Mouse (Mus musculus): Measurements from ENCODE around the gene Slc25a42. TPM values are rescaled to one million over a fixed set of nuclear protein-coding genes. Genes with fewer than 3 reads are reported as not detected.

Slc25a42 gene
- polyA plus RNA-seq, 3 experiments from 2014 or later = 5.1 to 15.7 (median 11.2) TPM

- no peak for ATAC-seq
Measured at GRCm38 (mm10) chr8:70214411-70214810, 2.3 kb upstream of the Slc25a42 start.

DNA sequence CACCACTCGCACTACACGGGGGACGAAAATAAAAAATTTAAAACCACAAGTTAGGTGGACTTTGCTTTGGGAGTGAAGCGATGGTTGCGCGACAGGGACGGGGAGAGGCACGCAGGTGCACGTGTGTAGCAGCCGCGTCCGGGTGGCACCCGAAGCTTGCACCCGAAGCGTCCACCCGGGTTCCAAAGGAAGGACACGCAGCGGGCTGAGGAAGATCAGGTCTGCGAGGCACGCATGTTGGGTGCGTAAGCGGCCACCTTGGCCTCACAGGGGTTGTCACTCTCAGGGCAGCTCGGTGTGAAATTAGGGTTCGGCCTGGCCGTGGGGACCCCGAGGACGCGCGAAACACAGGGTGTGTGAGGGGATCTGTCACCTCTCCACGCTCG, 386 bp downstream of the Slc25a42 start:
- ATAC-seq = no peak

DNA sequence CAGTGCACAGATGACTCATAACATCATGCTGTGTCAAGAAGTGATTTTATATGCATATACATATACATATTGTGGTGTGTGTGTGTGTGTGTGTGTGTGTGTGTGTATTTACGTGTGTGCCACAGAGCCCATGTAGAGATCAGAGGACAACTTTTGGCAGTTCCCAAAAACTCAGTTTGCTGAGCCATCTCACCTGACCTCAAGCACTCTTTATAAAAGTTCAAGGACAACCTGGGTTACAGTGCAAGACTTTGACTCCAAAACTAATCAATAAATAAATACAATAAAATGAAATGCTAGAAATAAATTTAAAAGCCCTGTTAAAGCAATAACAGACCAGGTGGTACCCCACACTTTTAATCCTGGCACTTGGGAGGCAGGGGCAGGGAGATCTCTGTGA, 830 bp downstream of the Slc25a42 start:
- ATAC-seq = no peak

GRCm38 (mm10) chr8:70210538-70210937, 1.6 kb downstream of the Slc25a42 start:
- no peak for ATAC-seq

GRCm38 (mm10) chr8:70208130-70208529, 4.0 kb downstream of the Slc25a42 start:
- ATAC-seq = no peak

- ATAC-seq = no peak
Measured at GRCm38 (mm10) chr8:70204757-70205156, 7.3 kb downstream of the Slc25a42 start.

DNA sequence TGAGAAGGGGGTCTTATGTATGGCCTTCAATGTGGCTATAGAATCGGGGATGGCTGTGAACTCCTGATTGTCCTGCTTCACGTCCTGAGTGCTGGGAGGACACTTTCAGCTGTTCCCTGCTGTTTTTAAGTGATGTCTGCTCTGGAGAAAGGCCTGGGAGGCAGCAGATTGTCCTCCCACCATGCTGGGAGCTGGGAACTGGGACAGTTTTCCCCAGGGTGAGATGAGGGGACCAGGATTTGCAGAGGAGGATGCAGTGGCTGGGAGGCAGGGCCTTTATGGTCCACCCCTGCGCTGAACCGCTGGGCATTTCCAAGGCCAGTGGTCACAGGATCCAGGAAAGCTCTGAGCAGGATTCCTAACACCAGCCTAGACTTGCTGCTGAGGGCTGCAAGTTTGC, 9.0 kb downstream of the Slc25a42 start:
- ATAC-seq = no peak

DNA sequence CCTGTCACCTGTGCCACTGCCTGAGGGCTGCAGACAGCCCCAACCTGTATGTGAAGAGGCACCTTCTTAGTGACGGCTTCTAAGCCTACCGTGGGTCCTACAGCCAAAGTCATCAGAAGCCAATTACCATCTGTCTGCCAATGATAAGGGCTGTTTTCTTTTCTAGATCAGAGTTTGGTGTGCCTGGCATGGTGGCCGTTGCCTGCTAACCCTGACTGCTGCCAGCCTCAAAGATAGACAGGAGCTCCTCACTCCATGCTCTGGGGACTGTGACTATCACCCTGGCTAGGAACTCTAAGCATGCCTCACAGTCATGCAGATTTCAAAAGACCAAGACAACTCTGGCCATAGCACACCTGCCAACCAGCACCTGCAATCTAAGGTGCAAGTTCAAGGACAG, 10.7 kb downstream of the Slc25a42 start:
- no peak for ATAC-seq

DNA sequence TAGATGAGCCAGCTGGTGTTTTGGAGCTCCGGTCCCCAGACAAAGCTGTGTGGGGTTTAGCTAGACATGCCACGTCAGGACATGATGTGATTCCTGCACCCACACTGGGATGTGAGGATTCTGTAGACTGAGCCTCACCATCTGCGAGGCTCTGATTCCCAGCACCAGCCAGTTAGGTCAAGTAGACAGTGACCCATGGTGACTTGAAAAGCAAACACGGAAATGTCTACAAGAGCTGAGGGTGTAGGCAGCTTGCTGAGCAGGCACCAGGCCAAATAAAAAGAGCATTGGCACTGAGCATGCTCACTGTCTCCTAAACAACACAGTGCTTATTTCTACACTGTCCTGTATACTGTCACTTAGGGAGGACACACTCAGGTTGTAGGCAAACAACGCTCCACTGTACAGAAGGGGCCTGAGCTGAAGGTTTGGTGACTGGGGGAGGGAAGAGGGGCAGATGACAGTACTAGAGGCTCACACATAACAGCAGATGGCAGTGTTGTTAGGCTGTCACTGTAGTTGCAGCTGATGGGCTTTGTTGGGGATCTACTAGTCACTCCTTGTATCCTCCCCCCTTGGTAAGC, 11.9 kb downstream of the Slc25a42 start:
- ATAC-seq = no peak

- no peak for ATAC-seq
Measured at GRCm38 (mm10) chr8:70197603-70198002, 14.5 kb downstream of the Slc25a42 start.

DNA sequence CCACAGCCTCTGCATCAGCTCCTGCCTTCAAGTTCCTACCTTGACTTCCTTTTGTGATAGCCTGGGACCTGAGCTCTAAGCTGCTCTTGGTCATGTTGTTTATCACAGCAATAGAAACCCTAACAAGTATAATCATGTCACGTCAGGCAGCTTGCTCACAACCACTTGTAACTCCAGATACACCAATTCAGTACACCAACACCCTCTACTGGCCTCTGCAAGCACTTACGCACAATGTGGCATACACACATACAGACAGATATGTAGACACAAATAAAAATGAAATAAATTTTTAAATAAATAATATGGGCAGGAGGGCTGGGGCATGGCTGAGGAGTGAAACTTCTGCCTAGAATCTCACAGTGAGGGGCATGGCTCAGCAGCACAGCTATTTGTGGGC, 16.3 kb downstream of the Slc25a42 start:
- ATAC-seq = no peak

DNA sequence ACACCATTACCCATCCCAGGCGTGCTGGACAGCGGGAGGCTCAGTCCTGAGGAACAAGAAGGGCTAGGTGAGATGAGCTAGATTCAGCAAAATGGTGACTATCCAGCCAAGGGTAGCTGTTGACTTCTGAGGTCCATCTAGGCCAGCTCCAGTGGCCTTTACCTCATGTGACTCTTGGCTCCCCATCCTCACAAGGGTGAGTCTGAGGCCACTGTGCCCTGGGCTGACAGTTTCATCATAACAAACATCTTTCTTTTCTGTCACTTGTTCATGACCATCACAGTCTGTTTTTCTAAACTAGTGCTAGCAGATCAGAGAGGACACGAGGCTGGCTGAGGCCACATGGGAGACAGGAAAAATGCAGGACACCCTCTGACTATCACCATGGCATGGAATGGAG, 17.9 kb downstream of the Slc25a42 start:
- ATAC-seq = no peak

DNA sequence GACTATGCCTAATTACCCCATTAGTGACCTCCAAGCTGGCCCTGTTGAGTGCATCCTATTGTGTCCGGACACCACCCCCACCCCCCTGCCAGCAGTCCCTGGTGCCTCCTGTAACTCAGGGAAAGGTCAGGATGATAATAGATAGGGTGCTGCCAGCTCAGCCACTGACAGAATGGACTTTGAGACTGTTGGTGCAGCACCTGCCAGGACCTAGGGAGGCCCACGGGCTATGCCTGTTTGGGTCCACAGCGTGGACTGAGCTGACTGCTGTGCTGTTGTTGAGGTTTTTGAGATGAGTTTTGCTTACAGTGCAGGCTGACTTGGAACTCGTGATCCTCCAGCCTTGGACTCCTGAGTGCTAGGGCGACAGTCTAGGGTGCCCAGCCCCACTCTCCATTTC, 18.9 kb downstream of the Slc25a42 start:
- no peak for ATAC-seq

GRCm38 (mm10) chr8:70188707-70189106, 23.4 kb downstream of the Slc25a42 start:
- ATAC-seq = no peak

GRCm38 (mm10) chr8:70183194-70183593, 28.9 kb downstream of the Slc25a42 start:
- no peak for ATAC-seq

GRCm38 (mm10) chr8:70181903-70182252, 30.2 kb downstream of the Slc25a42 start:
- no peak for ATAC-seq

GRCm38 (mm10) chr8:70181212-70181902, 30.7 kb downstream of the Slc25a42 start:
- no peak for ATAC-seq

DNA sequence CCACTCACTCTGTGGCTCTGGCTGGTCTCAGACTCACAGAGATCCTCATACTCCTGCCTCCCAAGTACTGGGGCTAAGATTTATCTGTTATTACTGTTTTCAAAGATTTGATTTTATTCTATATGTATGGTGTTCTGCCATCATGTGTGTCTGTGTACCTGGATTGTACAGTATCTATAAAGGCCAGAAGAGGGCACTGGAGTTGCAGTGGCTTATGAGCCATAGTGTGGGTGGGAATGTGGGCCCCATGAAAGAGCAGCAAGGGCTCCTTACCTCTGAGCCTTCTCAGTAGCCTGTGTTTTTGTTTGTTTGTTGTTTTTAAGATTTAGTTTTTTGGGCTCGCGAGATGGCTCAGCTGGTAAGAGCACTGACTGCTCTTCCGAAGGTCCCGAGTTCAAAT, 33.0 kb downstream of the Slc25a42 start:
- ATAC-seq = peak; percentile 48

DNA sequence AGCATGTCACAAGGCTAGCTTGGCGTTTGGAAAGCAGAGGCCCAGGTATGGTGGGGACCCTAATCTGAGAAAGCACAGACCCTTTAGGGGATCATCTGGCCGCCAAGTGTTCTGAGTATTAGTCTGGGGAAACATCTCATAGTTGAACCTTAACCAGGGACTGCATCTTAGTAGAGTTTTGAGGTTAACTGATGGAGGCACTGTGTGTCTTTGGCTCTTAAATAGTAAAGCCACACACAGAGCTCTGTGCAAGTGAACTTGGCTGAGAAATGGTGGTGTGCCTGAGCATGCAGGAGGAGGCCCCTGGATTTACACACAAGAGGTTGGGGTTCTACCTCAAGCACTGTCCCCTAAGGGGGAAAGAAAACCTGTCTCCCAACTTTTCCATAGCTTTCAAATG, 33.9 kb downstream of the Slc25a42 start:
- no peak for ATAC-seq

DNA sequence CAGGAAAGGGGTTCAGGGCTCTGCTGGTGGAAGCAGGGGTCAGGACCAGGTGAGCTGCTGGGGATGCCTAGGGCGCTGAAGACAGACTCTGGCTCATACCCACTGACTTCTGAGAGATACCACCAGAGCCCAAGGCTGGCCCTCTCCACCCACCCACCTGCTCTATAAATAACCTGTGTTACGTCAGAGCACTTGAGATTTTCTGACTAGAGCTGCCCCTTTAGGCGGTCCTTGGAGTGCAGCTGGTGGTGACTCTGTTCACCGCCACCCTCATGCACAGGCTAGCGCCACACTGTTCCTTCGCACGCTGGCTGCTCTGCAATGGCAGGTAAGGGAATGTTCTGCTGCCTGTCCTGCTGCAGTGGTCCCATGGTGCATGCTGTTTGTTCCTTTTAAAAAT, 38.0 kb downstream of the Slc25a42 start:
- ATAC-seq = no peak

DNA sequence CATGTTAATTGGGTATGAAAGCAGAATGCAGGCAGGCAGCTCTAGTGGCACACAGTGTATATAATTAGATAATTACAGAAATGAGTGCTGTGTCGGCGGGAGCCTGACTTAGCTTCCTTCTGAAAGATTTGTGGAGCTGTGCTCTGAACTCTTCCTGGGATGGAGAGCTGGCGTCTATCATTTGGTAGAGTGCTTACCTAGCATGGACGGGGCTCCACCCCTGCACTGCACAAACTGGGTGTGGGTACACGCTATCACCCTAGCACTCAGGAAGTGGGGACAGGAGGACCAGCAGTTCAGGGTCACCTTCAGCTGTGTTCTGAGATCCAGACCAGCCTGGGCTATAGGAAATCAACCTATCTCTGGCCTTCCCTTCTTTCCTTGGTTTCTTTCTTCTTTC, 38.8 kb downstream of the Slc25a42 start:
- ATAC-seq = no peak

GRCm38 (mm10) chr8:70172043-70172681, 39.9 kb downstream of the Slc25a42 start, which contains the start of gene Tmem161a:
Gene Tmem161a, plus strand, starts transcription at chr8:70172356.
- peak; percentile 99 for ATAC-seq

- no peak for ATAC-seq
Measured at GRCm38 (mm10) chr8:70171240-70171639, 40.9 kb downstream of the Slc25a42 start.

DNA sequence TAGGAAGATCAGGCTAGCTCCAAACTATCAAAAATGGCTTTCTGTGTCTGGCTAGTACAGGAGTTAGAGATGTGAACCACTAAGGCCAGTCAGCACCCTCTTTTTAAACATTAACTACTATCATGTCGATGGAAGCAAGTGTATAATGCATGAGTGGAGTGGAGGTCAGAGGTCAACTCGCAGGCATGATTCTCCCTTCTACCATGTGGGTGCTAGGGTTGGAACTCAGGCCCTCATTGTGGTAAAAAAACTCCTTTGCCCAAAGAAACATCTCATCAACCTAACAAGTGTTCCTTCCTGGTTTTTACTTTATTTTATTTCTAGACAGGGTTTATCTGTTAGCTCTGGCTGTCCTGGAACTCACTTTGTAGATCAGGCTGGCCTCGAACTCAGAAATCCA, 41.4 kb downstream of the Slc25a42 start:
- ATAC-seq = no peak

Measured in inflammation-experienced regulatory T-cells, adult 6 months (primary cell).